Mouse (Mus musculus): Measurements from ENCODE around the gene Bri3.

Gene Bri3

DNA sequence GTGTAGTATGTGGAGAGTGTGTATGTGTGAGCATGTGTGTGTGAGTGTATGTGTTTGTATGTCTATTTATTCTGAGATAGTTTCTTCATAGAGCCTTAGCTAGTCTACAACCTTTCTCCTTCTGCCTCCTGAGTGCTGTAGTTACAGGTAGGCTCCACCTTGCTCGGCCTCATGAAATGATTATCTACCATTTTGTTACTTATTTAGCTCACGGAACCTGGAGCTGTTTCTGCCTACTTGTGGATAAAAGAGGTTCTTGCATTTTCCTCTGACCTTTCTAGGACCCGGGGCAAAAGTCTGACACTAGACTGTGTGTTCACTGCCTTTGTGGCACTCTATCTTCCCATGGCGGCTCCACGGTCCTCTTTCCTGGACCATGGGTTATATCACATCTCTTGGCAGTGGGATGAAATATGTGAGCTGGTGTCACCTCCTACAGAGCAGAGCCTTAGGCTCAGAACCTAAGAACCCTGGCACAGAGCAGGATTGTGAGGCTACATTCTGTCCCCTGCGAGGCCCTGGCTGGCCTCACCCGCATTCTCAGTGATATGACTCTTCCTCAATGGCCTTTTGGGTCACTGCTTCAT lies at the start of gene Bri3:
Bri3 (plus strand) TSS at position 537 of the 587 bp plus-strand sequence.
- no peak for DNase-seq

DNA sequence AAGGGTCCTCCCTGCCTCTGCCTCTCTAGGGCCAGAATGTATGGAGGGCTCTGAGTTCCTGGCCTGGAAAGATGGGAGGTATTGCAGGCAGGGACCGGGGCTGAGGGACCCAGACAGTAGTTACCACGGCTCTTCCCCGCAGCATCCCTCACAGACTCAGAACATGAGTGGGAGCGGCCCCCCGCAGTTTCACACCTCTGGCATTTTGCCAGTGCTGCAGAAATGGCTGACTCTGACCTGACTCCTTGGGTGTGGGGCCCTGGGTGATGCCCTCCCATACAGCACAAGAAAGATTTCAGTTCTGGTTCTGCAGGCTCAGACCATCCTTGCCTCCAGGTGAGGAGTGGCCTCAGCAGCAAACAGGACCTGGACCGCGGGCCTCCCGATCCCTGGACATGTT lies 48.7 kb upstream of the Bri3 start:
- DNase-seq = no peak

DNA sequence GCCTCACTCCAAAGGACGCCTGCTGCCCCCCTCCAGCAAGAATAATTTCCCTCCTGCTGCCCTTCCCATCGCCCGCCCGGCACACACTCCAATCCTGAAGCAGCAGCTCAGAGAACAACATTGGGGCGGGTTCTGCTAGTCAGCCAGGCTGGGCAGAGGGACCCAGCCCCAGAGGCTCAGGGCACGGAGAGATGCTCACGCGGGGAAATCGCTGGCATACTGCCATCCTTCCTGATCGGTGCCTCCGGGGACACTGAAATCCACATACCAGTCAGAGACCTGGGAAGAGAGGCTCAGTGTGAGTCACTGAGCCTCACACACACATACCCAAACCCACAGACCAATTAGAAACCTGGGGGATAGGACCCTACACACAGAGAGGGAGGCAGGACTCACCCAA lies 43.6 kb upstream of the Bri3 start:
- DNase-seq = no peak

DNA sequence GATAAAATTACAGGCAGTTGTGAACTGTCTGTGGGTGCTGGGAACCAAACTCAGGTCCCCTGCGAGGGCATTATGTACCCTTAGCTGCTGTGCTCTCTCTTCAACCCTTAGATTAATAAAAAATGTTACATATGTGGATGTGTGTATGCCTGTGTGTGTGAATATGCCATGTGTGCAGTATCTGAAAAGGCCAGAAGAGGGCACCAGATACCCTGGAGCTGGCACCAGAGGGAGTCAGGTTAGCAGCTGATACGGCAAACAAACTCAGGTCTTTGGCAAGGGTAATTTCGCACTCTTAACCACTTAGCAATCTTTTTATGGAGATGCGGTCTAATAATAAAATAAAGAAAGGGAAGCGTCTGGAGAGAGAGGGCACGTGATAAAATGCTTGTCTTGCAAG lies 41.8 kb upstream of the Bri3 start:
- DNase-seq = peak; percentile 51

DNA sequence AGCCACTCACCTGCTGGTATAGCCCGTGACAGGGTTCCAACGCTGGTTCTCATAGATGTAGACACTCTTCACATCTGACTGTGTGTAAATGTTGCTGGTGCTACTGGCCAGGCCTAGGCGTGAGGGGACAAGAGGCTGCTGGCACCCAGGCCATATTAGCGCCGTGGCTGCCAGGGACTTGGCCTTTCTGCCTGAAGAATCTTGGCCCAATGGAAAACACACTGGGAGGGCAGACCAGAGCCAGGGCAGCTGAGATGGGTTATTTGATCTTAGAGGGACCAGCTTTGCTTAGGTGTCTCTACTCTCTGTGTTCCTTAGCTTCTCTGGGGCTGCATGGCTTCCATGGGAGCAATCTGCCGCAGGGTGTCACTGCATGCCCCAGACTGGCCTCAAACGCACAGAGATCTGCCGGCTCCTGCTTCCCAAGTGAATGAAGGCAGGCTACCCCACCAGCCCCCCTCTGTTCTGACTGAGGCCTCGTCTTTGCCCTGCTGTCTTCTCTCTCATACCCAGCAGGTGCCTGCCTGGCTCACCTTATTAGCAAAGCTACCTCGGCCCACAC lies 40.8 kb upstream of the Bri3 start:
- DNase-seq = no peak

DNA sequence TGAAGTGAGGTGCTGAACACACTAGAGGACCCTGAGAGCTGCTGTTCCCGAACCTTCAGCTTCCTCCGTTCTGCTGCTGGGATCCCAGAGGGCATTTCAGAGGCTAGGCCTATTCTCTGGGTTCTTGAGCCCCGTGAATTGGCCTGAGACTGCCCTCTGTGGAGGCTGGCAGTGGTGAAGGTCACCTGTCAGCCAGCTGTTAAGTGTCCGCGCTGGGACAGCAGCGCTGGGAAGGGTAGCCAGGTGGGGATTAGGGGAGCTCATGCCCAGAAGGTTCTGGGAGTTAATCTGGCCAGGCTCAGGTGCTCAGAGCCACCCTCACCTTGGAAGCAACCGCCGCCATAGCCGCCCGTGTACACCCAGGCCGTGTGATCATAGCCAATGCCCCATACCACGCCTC lies 39.9 kb upstream of the Bri3 start:
- no peak for DNase-seq

DNA sequence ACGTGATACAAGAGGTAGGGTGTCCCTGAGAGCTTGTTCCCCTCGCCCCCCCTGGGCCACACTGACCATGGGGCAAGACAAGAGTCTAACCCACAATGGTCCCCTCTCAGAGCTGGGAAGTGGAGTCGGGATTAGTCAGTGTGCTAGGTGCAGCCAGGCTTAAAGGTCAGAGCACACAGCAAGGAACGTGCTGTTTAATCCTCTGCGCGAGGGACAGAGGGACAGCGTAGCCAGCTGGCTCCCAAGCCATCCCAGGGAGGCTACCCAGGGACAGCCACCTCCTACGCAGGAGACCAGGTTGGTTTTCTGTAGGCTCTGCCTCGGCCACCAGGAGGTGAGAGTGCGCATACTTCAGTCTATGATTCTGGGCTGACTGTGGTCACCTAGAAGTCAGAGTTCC lies 39.3 kb upstream of the Bri3 start:
- DNase-seq = no peak

DNA sequence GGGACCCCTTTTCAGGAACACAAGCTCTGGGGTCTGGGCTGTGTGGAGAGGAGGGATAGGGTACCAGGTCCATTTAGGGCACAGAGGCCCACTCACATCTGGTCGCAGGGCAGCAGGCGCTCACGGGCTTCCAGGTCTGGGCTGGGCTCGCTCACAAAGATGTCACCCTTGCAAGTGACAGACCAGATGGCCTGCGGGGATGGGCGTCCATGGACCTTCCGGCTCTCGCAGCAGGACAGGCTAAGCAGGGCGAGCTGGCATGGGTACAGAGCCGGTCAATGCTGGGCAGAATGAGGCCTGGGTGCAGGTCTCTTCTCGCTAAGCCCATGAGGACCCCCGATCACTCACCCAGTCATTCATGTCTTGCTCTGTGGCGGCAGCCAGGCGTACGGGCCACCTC lies 38.2 kb upstream of the Bri3 start:
- DNase-seq = no peak

DNA sequence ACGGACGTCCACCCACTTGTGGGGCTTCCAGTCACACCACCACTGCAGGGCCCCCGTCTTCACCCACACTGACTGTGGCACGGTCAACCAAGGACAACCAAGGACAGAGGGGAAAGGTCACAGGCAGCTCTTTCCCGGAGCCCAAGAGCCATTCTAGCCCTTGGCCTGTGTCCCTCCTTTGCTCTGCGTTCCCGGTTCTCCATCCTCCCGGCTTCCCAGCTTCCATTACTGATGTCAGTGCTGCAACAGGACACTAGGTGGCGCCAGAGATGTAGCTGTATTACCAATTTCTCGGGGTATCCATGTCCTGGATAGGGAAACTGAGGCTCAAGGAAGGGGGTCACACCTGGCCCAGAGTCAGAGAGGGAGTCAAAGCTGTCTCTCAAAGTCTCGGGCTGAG lies 36.8 kb upstream of the Bri3 start:
- peak; percentile 63 for DNase-seq

DNA sequence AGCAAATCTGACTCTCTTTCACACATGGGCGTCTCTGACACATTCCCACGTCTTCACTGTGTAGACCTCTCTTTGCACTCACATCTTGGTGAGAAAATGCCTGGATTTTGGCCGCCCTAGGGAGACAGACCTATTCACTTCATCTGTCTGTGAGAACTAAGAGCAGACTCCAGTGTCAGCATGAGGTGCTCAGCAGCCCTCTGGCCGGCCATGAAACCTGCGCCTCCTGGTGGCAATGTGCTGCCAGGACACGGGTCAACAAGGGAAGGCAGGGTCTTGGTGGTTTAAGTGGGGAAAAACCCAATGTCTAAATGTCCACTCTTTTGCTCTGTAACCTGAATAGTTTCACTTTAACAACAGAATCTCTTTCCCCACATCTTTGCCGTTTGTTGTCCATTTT lies 29.8 kb upstream of the Bri3 start:
- peak; percentile 82 for DNase-seq

DNA sequence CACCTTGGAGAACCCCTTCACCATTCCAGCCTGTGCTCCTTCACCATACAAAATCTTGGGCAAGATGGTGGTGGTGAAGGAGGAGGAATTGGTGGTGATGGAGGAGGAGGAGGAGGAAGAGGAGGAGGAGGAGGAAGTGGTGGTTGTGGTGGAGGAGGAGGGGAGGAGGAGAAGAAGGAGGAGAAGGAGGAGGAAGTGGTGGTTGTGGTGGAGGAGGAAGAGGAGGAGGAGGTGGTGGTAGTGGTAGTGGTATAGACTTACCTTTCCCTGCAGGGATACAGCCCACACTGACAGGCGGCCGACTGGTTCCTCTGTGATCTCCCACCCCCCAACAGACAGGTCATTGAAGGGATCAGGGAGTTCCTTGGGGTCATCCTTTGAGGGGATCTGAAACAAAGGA lies 28.2 kb upstream of the Bri3 start:
- no peak for DNase-seq

DNA sequence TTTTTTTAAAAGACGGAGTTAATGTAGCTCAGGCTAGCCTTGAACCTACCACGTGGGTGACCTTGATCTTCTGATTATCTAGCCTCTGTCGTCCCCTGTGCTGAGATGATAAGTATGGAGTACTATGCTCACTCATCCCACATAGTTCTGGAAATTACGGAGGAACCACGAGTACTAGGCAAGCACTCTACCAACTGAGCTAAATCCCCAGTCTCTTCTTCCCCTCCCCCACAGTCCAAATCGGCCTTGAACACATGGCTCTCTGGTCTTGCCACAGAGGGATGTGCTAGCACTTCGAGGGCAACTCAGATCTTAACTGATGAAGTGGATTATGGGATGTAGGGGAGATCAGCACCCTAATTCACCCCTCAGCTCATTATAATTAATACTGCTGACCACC lies 26.2 kb upstream of the Bri3 start:
- no peak for DNase-seq

DNA sequence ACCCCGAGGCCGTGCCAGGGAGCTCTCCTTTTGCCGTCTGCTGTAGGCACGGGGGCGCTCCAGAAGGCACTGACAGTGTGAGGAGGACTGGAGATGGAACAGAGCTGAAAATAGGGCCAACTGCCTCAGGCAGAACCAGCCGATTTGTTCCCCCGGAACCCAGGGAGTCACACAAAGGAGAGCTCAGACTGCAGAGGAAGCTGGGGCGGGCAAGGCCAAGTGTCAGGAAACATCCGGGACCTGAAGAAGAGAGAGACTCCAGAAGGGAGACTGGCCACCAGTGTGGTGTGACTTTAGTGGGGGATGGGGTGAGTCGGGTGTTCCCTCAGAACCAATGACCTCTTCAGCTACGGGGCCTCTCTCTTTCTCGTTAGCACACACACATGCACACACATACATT lies 24.9 kb upstream of the Bri3 start:
- DNase-seq = no peak

DNA sequence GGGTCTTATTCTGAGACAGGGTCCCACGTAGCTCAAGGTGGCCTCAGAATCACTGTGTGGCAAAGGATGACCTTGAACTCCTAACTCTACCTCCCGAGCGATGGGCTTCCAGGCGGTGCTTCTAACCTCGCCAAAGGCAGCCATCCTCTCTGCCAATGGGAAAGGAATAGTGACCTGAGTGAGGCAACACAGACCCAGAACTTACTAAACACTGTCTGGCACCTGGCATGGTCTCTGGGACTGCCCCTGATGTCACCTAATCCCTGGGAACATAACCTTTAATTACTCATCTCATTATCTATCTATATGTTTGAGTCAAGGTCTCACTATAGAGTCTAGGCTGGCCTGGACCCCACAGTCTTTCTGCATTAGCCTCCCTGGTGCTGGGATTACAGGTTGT lies 24.3 kb upstream of the Bri3 start:
- DNase-seq = no peak

DNA sequence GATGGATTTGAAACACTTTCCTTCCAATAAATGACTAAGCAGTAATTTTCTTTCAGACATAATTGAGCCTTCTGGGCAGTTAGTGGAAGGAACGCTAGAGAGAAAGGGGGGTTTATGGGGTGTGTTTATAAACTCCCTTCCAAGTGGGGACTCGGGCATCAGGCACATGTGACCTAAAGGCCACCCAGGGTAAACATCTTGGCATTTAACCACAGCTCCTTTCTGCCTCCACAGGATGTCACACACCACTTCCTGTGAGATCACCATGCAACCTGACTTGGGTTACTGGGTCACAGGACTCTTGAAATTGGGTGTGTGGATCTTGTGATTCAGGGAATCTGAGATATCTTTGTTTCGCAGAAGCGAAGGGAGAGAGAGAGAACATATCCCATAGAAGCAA lies 22.9 kb upstream of the Bri3 start:
- peak; percentile 50 for DNase-seq

DNA sequence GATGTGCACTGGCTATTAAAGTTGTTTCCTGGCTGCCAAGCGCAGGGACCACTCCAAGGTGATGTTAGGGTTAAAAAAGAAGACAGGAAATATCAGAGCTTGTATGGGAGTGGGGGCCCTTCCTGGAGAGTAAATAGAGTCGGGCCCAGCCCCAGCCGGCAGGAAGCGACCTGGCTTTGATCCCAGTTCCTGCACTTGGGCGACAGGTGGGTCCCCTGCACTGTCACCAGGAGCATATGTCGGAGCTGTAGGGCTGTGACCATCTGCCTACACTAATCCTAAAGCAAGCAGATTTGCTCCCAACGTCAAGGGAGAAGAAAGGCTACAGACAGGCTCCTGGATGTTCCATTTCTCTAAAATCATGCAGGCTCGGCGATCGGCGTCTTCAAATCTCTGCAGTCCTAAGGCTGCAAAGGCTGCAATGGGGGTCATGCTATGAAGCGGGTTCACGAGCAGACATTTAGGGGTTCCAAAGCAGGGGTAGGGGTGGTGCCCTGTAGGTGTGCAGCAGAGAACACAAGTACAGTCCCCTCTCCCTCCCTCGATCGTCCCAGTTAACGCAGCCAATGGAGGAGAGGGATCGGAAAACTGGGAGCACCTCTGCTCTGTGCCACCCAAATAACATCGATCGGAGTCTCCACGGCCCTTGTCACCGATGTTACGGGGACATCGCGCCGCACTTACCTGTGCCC lies 21.3 kb upstream of the Bri3 start:
- peak; percentile 64 for DNase-seq

DNA sequence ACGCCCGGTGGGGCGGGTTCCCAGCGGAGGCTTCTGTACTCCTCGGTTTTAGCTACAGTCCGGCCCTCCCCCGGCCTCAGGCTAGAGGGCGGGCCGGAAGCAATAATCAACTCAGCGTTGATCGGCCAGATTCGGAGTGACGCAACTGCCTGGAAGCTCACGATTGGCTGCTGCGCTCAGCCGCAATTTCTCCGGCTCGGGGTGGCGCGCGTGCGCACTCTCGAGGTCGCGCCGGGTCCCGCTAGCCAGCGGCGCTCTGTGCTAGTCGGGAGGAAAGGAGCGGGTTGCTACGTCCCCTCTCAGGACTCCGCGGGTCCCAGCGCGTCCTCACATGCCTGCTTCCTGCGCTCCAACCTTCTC lies 20.8 kb upstream of the Bri3 start, which contains the start of gene Tecpr1:
Tecpr1 (minus strand) TSS at position 113 of the 360 bp plus-strand sequence.
- DNase-seq = peak; percentile 96

DNA sequence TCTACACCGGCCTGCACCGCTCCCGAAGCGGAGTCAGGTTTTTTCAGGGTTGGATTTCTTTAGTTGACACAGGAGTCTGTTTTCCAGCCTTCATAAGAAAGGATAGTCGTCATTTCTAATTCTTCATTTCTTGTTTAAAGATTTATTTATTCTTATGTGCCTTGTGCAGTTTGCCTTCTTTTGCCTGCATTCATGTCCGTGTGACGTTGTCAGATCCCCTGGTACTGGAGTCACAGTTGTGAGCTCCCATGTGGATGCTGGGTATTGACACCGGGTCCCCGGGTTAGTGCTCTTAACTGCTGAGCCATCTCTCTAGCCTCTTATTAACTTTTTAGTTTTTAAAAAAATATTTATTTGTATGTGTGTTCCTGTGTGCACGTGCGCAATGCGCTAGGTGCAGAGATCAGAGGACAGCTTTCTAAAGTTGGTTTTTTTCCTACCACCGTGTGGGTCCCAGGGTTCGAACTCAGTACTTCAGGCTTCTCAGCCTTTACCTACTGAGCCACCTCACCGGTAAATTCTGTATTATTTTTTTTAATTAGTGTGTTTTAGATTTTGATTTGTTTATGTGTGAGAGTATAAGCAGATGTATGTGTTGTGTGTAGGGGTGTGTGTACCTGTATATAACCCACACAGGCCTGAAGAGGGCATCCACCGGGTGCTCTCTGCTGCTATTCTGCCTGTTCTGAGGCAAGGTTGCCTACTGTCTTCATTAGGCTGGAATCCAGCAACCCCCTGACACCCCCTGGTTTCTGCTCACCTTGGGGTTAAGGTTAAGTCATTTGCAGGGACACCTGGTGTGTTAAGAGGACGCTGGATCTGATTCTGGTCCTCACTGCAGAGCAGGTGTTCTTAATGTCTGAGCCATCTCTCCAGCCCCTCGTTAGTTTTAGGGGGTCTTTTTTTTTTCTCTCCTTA lies 20.1 kb upstream of the Bri3 start:
- peak; percentile 29 for DNase-seq

DNA sequence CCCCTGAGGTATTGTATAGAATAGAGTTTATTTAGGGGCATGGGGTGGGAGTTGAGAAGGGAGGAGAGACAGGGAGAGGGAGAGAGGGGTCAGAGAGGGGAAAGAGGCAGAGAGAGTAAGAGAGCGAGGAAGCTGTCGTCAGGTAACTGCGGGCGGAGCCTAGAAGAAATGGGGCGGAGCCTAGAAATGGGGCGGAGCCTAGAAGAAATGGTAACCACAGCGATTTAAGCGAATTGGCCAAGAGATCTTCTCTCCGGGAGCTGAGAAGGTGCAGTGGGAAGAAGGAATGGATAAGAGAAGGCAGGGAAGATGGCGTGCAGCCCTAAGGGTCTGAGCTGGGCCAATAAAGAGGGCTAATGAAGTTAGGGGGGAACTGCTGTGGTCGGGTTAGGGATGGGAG lies 18.0 kb upstream of the Bri3 start:
- no peak for DNase-seq

DNA sequence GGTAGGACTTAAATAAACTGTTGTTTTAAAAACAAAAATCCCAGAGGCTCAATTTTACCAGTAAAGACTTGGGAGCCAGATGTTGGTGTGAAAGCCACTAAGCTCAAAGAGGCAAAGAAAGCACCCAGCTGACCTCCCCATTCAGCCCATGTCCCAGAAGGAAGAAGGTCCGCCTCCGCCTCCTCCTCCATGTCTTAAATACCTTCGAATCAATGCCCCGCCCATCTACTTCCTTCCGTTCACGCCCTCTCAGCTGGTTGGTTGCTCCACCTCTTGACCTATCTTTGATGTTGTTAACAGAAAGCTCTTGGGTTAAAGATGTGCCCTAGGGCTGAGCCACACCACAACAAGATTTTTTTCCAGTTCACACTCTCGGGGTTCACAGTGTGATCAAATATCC lies 14.0 kb upstream of the Bri3 start:
- no peak for DNase-seq

DNA sequence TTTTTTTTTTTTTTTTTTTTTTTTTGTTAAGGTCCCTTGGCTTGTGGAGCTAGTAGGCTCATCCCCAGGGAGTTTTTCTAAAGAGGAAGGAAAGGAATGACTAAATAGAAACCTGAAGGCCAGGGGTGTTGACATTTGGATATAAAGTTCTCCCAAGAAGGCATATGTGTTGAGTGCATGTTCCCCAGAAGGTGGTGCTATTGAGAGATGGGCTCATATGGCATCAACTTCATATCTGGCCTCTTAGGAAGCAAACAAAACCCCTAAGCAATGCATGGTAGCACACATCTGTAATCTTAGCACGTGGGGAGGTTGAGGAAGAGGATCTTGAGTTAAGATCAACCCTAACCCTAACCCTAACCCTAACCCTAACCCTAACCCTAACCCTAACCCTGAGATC lies 12.8 kb upstream of the Bri3 start:
- DNase-seq = no peak

DNA sequence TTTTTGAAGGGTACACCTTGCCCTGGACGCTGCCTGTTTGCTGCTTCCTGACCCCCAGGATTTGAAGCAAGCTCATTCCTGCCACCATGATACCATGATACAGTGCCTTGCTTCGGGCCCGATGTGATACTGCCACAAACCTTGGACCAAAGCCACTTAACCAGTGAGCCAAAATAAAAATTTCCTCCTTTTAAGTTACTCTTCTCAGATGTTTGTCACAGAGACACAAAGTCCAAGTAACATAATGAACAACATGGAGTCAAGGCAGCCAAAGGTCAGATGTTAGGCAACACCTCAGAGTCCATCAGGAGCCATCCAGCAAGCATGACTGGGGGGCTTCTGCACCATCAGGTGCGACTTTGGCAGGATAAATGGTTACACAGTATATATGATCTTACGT lies 11.7 kb upstream of the Bri3 start:
- no peak for DNase-seq

DNA sequence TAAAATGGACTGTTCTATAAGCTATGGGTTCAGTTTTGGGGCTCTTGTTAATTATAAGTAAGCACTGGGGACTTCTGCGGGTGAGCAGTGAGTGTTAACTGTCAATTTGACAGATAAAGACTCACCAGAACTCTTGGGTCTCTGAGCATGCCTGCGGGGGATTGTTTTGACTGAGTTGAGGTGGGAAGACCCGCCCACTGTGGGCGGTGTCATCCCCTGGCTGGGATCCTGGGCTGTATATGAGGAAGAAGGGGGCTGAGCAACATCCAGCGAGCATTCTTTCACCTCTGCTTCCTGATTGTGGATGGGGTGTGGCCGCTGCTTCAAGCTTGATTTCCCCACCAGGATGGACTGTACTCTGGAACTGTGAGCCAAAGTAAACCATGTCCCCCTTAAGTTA lies 10.0 kb upstream of the Bri3 start:
- no peak for DNase-seq

DNA sequence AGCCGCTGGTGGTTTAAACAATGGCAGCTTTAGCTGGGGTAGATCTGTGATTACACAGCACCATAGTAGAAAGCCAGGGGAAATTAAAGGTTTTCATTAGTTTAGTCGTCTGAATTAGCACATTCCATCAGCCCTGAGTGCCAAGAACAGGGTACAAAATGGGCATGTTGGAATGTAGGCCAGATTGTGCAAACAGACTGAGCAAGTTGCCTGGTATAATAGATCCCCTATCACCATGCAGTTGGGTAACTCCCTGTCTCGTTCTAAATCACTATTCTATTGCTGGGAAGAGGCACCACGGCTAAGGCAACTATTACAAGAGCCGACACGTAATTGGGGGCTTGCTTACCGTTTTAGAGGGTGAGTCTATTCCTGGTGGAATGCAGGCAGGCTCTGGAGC lies 9.5 kb upstream of the Bri3 start:
- no peak for DNase-seq

All from thymus, postnatal 4 days (tissue).